Mouse (Mus musculus) cerebellum, adult 8-10 months (tissue): ENCODE results near the gene Stat5a.

Experiments
- DNase-seq: peaks from one replicate; pipeline ENCODE4 v3.0.0; 2022

Gene Stat5a

DNA sequence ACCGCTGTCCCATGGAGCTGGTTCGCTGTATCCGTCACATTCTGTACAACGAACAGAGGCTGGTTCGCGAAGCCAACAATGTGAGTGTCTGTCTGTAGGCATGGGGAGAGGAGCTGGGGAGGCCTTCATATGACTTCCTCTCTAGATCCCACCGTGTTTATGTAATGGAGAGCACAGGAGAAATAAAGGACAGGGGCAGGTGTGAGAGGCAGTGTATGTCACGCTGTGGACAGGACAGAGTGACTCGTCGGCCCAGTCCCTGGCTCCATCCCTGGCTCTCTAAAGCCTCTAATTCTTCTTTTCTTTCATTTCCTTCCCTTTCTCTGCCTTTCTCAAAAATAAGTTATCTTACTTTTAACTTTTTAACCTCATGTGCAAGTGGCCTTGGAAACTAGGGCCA lies 4.0 kb downstream of the Stat5a start:
- no peak for DNase-seq

DNA sequence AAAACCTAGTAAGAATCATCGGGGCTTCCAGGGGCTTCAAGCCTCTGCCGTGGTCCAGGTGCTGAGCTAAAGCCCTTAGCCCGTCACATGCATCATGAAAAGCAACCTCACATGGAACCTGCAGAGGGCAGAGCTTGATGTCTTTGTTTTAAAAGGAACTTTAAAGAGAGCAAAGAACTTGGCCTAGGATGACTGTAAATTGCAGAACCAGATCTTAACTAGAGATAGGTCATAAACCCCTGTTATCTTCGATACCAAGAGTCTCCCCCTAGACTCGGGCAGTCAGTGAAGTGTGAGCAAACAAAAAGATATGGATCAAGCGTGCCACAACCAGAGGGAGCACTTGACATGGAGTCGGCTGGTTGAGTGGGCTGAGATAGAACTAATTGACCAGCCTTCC lies 6.5 kb downstream of the Stat5a start:
- no peak for DNase-seq

- DNase-seq, result no peak
Observed at GRCm38 (mm10) chr11:100870256-100870967, 11.3 kb downstream of the Stat5a start.

DNA sequence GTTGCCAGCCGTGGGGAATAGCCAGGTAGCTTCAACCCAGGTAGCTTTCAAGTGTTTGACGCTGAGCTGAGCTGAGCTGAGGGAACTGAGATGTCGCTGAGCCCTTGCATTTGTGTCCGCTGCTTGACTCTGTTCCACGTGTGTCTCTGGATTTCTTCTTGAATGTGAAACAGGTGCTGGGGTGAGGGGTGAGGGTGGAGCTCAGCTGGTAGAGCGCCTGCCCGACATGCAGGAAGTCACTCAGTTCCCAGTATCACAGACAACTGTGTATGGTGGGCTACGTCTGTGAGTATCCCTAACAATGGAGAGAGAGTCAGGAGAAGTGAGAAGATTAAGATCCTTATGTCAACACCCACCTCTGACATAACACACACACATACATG lies 11.8 kb downstream of the Stat5a start:
- DNase-seq, result no peak

DNA sequence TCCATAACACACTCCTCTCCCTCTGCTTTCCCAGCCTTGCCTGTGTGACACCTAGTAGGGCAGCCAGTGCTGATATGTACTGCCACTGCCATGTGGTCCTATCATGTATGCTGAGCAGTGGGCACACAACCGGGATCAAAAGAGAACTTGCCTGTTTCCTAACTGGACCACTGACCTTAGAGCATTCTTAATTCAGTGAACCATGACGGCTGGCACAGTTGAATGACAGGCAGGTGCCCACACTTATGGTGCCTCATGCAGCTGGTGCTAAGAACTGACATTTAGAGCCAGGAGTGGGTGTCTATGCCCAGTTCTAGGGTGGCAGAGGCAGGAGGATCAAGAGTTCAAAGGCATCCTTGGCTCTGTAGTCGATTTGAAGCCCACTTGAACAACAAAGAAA lies 16.6 kb downstream of the Stat5a start:
- no peak for DNase-seq

- no peak for DNase-seq
Observed at GRCm38 (mm10) chr11:100879321-100880078, 20.3 kb downstream of the Stat5a start.

GRCm38 (mm10) chr11:100883640-100884039 lies 24.5 kb downstream of the Stat5a start:
- no peak for DNase-seq

GRCm38 (mm10) chr11:100885472-100885871 lies 26.3 kb downstream of the Stat5a start:
- DNase-seq, result no peak

GRCm38 (mm10) chr11:100886188-100886740 lies 27.1 kb downstream of the Stat5a start:
- DNase-seq, result no peak

- no peak for DNase-seq
Observed at GRCm38 (mm10) chr11:100887236-100887635, 28.1 kb downstream of the Stat5a start.

- no peak for DNase-seq
Observed at GRCm38 (mm10) chr11:100887764-100888163, 28.6 kb downstream of the Stat5a start.

- no peak for DNase-seq
Observed at GRCm38 (mm10) chr11:100888348-100888820, 29.2 kb downstream of the Stat5a start.

DNA sequence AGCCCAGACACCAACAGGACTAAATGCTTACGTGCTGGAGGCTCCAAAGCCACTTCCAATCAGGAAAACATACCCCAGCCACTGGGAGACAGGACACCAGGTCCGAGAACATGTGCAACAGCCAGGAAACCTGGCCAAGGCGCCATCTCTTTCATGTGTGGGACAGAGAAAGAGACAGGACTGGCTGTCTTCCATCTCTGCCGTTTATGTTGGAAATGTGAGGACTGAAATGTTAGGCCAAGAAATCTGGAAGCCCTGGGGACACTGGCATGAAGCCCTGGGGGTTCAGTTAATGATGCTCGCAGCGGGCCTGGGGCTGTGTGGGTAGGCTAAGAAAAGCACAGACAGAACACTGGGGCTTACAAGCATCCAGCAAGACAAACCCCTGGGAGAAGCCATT lies 31.3 kb downstream of the Stat5a start:
- no peak for DNase-seq

DNA sequence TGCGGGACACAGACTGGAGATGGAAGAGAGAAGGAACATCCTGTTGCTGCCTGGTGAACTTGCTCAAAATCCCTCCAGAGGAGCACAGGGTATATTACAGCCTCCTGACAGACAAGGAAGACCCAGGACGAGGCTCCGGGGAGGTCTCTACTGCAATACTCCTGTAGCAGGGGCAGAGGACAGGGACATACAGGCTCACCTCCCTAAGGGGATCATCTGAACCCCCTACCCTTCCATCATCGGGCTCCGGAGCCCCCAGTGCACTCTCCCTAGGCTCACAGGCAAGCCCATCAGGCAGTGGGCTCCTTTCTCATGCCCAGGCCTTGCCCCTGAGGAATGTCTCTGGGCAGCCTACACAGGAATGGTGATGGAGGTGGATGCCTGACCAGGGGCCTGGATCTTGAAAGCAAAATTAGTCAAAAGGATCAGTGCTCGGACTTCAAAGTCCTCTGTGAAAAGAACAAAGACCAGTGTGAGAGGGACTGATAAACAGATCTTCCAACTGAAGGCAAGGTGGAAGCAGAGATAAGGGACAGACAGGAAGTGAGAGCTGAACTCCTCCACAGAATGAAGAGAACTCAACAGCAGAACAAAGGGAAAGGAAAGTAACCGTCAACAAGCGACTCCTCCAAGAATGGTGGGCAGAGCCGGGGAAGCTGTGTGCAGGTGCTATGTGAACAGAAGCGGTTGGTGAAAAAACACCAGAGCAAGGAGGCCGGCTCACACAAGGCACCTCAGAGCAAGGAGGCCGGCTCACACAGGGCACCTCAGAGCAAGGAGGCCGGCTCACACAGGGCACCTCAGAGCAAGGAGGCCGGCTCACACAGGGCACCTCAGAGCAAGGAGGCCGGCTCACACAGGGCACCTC lies 32.3 kb downstream of the Stat5a start:
- DNase-seq, result no peak

DNA sequence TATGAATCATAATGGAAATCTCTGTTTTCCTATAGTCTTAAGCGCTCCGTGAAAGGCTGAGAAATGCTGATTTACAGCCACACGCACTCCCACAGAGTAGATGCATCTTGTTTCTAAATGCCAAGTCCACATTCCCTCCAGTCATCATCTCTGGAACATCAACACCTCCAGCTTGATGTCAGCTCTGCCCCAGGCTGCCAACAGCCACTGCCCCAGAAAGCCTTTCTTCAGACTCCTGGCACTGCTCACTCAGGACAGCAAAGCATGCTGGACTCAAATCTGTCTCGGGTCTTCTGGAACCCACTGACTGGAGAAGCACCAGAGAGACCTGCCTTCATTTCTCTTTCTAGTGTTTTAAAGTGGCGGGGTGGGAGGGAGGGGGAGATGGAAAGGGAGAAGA lies 33.3 kb downstream of the Stat5a start:
- no peak for DNase-seq

- peak; percentile 88 for DNase-seq
Observed at GRCm38 (mm10) chr11:100893482-100893881, 34.3 kb downstream of the Stat5a start.

GRCm38 (mm10) chr11:100894146-100894918 lies 35.2 kb downstream of the Stat5a start:
- no peak for DNase-seq

DNA sequence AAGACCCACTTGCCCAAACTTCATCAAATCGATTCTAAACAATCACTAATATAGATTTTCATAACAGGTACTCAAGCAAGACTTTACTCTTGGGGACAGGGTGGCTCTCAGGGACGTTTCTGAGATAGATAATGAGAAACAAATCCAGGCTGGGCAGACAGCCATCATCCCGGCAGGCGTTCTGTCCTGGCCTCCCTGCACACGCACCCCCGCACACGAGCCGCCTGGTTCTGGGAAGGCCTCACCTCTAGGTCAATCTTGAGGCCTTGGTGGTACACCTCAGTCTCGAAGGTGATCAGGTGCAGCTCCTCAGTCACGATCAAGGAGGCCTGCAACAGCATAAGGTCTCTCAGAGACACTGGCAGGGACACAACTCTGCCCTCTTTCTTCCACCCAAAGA lies 36.9 kb downstream of the Stat5a start:
- DNase-seq, result peak; percentile 30

DNA sequence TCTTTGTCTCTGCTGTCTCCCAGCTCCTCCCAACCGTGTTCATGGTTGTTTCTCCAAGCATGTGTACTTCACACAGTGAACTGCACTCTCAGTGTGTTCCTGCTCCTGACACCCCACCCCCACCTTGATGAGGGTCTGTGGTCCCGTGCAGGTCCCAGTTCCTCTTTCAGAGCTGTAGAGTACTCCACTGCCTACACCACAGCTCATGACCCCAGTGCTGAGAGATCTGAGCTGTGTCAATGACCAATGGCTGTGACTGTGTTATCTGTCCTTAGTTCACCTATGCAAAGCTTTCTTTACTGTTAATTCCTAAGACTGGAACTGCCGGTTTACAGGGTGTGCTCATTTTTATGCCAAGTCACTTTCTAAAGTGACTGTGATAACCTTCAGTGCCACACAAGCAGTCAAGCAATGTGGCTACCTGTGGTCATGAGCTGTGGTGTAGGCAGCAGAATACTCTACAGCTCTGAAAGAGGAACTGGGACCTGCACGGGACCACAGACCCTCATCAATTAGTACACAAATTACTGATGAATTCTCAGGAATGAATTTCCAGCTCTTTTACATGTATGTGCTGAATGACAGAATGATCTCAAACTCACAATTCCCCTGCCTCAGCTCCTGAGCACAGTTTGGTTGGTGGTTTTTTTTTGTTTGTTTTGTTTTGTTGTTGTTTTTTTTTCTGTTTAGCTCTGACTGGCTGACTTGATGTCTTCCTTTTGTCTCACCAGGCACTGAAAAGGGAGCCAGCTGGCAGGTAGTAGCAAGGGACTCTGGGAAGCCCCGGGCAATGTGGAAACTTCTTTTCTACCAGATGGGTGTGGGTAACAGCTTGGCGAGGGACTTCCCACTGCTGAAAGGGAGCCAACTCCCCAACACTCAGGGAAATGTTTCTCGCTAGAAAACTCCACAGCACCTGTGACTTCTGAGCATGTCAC lies 38.4 kb downstream of the Stat5a start:
- peak; percentile 41 for DNase-seq

DNA sequence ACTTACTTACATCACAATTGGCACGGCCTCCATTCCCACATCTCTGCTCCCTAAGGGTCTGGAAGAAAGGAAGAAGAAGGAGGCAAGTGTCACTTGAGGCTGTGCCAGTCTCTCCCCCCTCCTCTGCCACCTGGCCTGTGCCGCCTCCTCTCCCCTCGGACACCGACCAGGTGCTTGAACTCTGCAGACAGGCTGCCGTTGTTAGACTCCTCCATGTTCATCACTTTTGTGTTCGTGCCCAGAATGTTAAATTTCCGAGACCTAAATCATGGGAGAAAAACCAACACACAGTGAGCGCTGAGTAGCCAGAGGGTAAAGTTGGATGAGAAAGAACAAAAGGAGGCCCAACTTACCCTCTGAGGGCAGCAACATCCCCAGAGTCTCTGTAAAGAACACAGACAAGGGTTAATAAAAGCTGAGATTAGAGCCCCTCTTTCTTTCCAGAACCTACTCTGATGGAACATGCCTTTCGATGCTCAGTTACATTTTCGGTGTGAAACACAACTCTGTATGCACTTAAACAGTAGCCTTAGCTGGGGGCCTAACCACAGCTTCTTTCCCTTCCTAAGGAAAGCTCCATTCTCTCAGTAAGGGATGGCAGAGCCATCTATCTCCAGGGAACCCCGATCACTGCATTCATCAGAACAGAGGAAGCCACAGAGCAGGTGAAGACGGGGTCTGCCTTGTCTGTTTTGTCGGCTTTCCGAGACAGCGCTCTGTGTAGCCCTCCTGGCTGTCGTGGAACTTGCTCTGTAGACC lies 39.5 kb downstream of the Stat5a start:
- no peak for DNase-seq
